Mouse (Mus musculus) testis, postnatal 14 days (tissue): ENCODE measurements at regions not wholly inside any gene's neighbourhood (a gene's known extent, or its start where the extent isn't known, plus 50 kb on each side); places are given as distances from the start of the nearest gene placed in this dataset.
"Not testable (repeated sequence)": the region's sequence is repeated elsewhere in the genome, so short reads cannot be mapped to it uniquely, and the experiment has no call there.

Source experiments
- DNase-seq: peaks from one replicate; pipeline ENCODE4 v3.0.0; 2021; ENCODE audit warnings: low spot score

DNA sequence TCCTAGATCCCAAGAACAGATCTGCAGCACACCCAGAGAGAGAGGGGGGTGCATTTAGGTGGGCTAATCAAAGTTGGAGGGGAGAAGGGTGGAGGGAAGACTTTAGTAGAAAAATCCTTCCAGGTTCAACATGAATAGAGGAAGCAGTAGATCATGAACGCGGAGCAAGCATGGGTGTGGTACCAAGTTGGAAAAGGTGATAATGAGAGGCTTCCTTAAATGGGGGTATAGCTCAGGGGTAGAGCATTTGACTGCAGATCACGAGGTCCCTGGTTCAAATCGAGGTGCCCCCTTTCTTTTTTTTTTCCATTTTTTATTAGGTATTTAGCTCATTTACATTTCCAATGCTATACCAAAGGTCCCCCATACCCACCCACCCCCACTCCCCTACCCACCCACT is 54.0 kb upstream of the Krba1 start:
- DNase-seq, result not testable (repeated sequence)

DNA sequence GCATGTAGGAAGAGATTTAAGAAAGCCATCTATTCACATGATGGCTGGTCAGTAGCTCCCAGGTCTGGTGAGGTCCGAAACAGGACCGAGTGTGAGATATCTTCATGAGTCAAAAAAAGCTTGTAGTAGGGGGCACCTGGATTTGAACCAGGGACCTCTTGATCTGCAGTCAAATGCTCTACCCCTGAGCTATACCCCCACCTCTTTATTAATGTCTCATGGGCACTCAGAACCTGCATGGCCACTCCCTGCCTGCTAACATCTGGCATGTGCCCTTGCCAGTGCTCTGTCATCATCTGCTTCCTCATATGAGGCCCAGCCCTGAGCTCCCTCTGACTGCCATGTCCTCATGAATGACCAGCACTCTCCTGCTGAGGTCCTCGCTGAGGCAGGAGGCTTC is 58.4 kb upstream of the Krba1 start:
- not testable (repeated sequence) for DNase-seq

DNA sequence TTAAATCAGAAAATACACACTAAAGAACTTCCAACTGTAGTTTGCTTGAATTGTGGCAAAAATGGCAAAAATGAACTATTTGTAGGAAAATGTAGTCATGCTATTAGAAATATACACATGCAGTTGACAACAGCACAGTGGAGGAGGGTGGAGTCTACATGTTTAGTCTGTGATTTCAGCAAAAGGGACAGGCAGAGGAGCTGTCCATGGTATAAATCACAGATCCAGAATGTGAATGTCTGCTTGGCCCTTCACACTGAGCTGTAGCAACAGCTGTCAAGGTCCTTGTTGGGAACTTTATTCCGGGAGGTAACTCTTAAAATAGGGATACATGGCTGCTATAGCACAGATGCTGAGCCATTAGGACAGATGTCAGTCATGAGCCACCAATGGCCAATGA is 107.4 kb upstream of the Krba1 start:
- DNase-seq, result no peak

DNA sequence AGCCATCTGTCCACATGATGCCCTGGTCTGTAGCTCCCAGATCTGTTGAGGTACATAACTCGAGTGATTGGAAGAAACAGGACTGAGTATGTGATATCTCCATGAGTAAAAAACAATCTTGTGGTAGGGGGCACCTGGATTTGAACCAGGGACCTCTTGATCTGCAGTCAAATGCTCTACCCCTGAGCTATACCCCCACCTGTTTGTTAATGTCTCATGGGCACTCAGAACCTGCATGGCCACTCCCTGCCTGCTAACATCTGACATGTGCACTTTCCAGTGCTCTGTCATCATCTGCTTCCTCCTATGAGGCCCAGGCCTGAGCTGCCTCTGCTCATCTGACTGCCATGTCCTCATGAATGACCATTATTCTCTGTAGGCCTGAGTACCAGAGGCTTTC is 115.7 kb upstream of the Krba1 start:
- not testable (repeated sequence) for DNase-seq

DNA sequence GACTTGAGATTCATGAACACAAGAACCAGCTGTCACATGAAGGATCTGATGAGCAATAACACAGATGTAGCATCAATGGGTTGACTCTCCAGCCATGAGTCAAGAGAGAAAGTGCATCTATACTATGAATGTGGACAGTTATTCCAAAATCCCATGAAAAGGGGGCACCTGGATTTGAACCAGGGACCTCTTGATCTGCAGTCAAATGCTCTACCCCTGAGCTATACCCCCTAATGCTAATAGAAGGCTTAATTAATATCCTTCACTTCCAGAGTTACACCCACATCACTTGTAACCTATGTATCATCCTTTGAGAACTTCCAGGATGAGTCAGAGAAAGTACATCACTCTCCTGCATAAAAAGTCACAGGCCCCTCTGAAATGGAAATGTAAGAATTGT is 133.8 kb upstream of the Krba1 start:
- DNase-seq, result not testable (repeated sequence)

DNA sequence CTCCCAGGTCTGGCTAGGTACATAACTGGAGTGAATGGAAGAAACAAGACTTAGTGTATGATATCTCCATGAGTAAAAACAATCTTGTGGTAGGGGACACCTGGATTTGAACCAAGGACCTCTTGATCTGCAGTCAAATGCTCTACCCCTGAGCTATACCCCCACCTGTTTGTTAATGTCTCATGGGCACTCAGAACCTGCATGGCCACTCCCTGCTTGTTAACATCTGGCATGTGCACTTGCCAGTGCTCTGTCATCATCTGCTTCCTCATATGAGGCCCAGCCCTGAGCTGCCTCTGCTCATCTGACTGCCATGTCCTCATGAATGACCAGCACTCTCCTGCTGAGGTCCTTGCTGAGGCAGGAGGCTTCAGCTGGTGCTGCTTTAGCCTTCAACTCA is 142.4 kb upstream of the Krba1 start:
- not testable (repeated sequence) for DNase-seq

DNA sequence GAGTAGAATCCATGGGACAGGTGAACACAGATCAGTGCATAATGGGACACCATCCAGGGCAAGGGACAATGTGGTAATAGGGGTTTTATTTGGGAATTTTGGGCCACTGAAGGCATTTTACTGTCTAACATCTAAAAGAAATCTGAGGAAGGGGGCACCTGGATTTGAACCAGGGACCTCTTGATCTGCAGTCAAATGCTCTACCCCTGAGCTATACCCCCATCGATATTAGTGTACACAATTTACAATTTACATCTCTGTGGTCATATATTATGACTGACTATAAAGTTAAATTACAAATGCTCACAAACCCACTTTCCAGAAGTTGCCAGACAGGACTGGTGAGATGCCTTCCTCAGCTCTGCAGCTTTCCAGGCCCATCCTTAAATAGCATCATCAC is 143.4 kb upstream of the Krba1 start:
- DNase-seq, result no peak

DNA sequence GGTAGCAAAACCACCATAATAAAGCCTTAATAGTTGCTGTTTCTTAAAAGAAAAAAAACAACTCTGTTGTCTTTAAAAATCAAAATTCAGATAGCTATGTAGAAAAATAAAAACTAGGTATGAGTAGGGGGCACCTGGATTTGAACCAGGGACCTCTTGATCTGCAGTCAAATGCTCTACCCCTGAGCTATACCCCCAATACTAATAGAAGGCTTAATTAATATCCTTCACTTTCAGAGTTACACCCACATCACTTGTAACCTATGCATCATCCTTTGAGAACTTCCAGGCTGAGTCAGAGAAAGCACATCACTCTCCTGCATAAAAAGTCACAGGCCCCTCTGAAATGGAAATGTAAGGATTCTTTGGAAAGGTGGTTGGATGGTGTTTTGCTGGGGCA is 151.2 kb upstream of the Krba1 start:
- not testable (repeated sequence) for DNase-seq

DNA sequence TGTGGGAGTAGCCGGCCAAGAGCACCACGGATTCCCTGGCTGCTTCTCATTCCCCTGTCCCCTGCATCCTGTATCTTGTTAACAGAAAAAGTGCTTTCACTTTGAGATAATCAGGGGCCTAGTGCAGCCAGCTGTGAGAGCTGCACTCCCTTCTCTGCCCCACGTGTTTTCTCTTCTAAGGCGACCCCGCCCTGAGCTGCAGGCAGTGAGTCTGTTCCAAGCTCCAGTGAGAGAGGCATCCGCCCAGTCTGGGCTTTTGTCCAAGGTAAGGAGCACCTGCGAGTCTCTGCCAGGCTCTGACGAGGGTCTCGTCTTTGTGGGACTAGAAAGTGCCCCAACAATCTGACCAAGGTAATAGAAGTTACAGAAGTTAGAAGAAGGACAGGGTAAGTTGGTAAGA is 141.0 kb upstream of the Zfp746 start:
- DNase-seq, result peak; percentile 20

DNA sequence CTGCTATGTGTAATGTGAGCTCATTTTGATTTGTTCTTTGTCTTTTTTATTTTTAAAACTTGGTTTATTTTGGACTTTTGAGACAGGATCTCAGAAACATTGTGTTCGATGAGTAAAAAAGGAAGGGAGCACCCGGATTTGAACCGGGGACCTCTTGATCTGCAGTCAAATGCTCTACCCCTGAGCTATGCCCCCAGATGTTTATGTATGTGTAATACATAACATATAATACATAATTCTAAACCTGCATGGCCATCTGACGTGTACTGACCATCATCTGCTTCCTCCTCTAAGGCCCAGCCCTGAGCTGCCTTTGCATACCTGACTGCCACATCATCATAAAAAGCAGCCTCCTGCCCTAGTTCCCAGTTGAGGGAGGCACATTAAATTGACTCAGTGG is 137.8 kb upstream of the Zfp746 start:
- peak; percentile 0 for DNase-seq

DNA sequence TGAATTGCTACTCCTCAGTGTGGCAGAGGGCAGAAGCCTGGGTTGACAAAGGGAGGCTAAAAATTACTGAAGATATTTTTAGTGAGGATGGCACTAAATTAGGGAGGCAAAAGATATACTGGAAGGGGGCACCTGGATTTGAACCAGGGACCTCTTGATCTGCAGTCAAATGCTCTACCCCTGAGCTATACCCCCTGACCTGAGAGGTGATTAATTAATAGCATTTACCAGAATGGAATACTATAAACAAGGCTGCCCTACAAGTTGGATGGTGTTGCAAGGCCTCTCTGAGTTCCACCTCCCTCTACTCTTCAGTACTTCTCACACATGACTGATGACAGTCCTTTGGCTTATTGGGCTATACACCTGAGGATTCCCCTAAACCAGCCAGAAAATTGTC is 136.6 kb upstream of the Zfp746 start:
- DNase-seq, result peak; percentile 1

DNA sequence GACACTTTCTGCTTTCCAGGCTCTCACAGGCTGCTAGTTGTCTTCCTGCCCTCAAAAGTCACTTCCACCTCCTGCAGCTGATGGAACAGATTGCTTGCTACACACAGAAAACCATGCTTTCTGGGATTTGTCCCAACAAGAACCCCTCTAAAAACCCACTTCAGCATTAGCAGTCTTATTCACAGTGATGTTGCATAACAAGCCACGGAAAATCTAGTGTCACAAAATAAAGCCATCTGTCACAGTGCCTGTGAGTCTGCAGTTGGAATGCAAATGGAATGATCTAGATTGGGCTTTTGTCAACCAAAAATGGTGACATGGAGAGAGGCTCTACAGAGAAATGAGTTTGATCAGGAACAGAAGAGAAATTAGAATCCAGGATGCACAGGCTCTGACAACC is 135.4 kb upstream of the Zfp746 start:
- DNase-seq, result peak; percentile 1

DNA sequence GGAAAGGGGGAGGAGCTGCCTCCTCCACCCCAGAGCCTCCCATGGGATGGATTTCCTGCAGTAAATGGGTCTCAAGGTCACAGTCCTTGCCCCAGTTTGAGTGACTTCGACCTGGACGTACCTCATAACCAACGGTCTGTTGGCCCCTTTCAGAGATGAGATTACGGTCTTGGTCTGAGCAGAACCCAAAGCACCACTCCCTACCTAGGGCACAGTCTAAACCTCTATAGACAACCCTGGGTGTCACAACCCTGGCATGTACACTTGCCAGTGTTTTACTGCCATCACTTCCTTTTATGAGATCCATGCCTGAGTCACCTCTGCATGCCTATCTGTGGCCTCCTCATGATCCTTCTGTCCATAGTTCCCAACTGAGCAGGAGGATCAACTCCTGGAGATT is 128.8 kb upstream of the Zfp746 start:
- no peak for DNase-seq

DNA sequence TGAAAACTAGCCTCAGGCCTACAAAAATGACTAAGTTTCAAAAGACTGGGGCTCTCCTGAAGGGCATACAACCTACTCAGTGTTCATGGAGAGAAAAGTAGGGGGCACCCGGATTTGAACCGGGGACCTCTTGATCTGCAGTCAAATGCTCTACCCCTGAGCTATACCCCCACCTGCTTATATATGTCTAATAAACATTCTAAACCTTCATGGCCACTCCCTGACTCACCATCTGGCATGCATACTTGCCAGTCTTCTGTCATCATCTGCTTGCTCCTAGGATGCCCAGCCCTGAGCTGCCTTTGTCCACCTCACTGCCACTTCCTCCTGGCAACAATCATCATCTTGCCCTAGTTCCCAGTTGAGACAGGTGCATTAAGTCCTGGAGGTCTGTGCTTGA is 123.3 kb upstream of the Zfp746 start:
- DNase-seq, result no peak

DNA sequence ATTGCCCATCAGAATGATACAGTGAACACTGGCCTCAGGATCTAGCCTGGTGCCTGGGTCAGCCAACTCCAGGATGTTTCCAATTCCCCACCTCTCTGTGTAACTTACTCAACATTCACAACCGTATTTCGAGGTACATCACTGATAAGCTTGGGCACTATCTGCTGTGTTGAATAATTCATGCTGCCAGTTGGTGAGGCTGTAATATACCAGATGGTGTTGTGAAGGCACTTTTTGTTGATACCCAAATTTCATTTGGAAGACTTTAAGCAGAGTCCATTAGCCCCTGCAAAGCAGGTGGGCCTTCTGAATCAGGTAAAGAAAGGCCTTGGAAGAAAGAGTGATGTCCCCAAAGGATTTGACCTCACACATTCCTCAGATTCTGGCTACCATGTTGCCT is 122.7 kb upstream of the Zfp746 start:
- no peak for DNase-seq

DNA sequence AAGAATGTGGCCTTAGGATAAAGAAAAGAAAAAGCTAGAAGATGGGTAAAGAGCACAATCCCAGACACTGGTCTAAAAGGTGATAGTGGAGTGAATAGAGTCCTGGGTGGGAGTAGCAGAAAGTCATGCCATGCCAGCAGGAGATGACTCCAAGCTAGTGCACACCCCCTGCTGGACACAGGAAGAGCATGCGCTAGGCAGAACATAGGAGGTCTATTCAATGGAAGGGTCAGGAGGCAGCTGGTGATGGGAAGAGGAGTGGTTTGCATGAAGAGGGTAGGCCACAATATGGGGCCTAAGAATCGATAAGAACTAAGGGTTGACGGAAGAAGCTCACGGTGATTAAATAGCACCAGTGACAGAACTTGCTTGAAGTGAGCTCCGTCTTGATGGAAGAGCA is 119.3 kb upstream of the Zfp746 start:
- peak; percentile 35 for DNase-seq

DNA sequence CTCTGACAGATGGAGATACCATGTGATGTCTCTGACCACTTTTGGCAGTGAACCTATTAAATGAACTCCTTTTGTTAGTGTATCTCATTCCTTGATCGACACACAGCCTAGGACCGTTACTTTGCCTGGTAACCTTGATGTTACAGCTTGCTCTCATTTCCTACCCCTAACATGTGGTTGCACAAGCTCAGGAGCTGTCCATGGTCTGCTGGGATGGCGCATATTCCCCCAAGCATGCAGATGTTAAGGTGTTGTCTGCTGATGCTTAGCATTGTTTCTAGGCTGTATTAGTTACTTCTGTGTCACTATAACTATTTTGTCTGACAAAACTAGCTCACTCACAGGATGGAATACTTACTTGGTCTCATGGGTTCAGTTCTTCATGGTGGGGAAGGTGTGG is 113.6 kb upstream of the Zfp746 start:
- no peak for DNase-seq

DNA sequence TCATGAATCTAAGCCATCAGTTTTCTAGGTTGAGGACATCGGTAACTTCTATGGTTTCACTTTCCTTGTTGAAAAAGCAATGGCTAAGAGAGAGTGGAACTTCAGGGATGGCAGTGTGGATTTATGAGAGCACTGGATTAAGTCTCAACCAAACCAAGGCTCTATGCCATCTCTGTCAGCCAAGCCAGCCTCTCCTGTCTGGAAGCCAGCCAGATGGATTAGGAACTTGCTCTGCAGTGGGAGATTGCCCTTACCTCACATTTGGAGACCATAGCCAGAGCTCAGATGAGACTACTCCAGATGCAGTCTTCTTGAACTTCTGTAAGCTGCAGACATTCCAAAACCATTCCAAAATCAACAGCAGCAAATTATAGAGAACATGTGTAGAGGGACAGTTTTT is 112.4 kb upstream of the Zfp746 start:
- DNase-seq, result no peak

DNA sequence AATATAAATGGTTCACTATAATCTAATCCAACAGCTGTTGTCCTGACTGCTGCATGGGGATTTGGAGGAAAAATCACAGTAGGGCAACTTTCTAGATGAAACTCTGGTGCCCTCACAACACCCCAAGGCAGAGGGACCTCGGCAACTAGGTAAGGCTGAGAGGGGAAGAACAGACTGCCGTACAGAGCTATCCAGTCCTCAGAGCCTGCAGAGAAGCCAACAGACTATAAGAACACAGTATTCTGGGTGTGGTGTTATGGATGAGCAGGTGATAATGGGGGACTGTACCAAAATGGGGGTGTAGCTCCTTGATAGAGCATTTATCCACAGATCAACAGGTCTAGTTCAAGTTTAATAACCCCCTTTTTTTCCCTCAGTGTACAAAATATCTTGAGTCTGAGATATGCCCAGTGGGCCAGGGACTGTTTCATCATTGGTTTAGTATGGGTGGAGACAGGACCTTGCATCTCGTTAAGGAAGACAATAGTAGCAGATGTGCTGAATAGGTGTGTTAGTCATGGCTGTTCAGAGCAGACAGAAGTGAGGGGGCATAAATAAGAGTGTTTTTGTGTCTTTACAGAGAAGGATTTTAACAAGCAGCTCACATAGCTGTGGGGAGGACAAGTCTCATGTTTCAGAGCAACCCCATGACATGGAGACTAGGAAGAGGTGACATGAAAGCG is 111.4 kb upstream of the Zfp746 start:
- DNase-seq, result no peak

DNA sequence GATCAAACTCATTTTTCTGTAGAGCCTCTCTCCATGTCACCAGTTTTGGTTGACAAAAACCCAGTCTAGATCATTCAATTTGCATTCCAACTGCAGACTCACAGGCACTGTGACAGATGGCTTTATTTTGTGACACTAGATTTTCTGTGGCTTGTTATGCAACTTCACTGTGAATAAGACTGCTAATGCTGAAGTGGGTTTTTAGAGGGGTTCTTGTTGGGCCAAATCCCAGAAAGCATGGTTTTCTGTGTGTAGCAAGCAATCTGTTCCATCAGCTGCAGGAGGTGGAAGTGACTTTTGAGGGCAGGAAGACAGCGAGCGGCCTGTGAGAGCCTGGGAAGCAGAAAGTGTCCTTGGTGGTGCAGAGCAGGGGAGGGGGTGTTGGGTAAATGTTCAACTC is 102.0 kb upstream of the Zfp746 start:
- not testable (repeated sequence) for DNase-seq

DNA sequence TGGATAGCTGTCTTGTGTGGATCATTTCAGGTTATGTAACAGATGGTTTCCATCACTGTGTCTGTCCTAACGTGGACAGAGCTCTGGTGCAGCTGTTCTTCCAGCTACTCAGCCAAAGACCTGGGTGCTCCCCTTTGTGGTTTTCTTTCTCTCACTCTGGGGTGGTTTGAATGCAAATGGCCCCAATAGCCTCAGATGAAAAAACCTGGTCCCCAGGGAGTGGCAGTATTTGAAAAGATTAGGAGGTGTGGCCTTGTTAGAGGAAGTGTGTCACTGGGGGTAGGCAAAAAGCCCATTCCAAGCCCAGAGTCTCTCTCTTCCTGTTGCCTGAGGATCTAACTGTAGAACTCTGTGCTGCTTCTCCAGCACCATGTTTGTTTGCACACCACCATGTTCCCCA is 98.9 kb upstream of the Zfp746 start:
- no peak for DNase-seq

DNA sequence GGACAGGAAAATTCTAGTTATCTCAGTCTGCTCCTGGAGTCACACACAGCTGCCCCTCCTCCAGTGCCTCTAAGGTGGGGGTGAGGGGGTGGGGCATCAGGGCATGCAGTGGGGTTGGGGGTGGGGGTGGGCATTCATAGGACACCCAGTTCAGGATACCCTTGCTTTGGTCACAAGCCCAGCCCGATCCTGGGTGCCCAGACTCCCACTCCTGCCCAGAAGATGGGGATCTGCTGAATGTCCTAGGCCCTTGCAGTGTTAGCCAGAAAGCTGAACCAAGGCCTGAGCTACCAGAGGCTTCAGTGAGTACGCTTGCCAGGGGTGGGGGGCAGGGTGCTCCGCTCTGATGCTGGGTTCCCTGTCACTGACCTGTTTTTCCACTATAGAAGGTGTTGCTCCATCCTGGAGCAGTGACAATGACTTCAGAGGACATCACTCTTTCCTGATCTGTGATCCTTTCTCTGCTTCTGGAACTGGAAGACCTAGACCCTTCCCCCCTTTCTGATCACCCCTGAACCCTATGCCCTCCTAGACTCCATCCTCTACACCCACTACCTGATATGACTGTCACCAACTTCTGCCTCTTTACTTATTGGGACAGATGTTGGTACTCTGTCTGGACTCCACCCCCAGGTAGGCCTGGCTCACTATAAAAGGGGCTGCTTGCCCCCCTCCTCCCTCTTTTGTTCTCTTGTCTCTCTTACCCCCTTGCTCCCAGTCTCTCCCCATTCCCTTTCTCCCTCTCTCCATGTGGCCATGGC is 92.1 kb upstream of the Zfp746 start:
- DNase-seq, result no peak

DNA sequence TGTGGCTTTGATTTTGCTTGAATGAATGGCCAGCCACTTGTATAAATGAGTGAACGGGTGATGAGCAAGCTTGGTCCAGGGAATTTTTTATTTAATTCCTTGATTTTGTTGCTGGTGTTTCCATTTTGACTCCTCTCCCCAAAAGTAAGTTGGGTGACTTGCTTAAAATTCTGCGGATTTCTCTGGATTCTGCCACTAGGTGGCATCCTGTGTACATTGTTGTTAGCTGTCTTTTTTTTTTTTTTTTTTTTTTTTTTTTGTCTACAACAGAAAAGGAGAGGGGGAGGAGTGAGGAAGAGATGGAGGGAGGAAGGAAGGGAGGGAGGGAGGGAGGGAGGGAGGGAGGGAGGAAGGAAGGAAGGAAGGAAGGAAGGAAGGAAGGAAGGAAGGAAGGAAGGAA is 91.5 kb upstream of the Zfp746 start:
- peak; percentile 17 for DNase-seq

DNA sequence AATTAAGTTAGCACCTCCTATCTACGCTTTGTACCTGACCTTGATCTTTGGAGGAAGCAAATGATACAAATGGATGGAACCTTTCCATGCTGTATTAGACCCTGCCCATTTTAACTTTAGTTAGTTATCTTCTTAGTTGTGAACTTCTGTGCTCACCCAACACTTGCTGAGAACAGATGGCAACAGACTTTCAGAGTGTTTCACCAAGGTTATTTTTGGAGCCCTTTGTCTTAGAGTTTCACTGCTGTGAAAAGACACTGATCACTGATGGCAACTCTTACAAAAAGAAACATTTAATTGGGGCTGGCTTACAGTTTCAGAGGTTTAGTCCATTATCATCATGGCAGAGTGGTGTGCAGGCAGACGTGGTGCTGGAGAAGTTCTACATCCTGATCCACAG is 88.8 kb upstream of the Zfp746 start:
- DNase-seq, result no peak
